15 mouse cellular contexts compared by ENCODE assay signal in genomic region chr2:131799486-131799885, GRCm38 (mm10).
"Had no signal": no experiment of that assay in that cellular context is flagged by ENCODE, and none has a peak within 500 bp of the region (broad histone marks: within the 10 kb centered on the region; RNA-seq: fewer than 3 reads in every experiment).

No protein-coding gene starts in this region.

- H3K27ac ChIP-seq: limb, embryonic 10.5 days; liver, embryonic 15.5 days; midbrain, embryonic 10.5 days; midbrain, embryonic 15.5 days; neural tube, embryonic 13.5 days; stomach, embryonic 15.5 days had no signal

- H3K27me3 ChIP-seq: liver, embryonic 15.5 days; midbrain, embryonic 15.5 days; neural tube, embryonic 13.5 days; stomach, embryonic 15.5 days had no signal

- H3K36me3 ChIP-seq: limb, embryonic 10.5 days; liver, embryonic 15.5 days; midbrain, embryonic 10.5 days; midbrain, embryonic 15.5 days; neural tube, embryonic 13.5 days; stomach, embryonic 15.5 days had no signal

- H3K4me3 ChIP-seq: limb, embryonic 10.5 days; liver, embryonic 15.5 days; midbrain, embryonic 10.5 days; midbrain, embryonic 15.5 days; neural tube, embryonic 13.5 days; stomach, embryonic 15.5 days had no signal

- ATAC-seq: intestine, postnatal 0 days; lung, postnatal 0 days; midbrain, embryonic 15.5 days had no signal

- H3K4me1 ChIP-seq: liver, embryonic 15.5 days; midbrain, embryonic 10.5 days; midbrain, embryonic 15.5 days; neural tube, embryonic 13.5 days; stomach, embryonic 15.5 days had no signal

- DNase-seq: kidney, adult 8-10 months; kidney, postnatal 25 days; lung, adult 2 months; lung, postnatal 36 days; right cerebral cortex, postnatal 4 days; spleen, adult 18-20 months; thymus, postnatal 4 days had no signal
